Mouse (Mus musculus) adrenal gland, postnatal 4 days (tissue): ENCODE measurements at regions not wholly inside any gene's neighbourhood (a gene's known extent, or its start where the extent isn't known, plus 50 kb on each side); places are given as distances from the start of the nearest gene placed in this dataset.

Experiments
- DNase-seq, 2 experiments: peaks; one replicate each; pipeline ENCODE4 v3.0.0; 2021 to 2022; ENCODE audit warnings: low spot score in 2 of 2, mixed read lengths in 2 of 2

- DNase-seq = no peak
Measured at GRCm38 (mm10) chr10:111077632-111078031, 67.7 kb upstream of the Zdhhc17 start.

GRCm38 (mm10) chr10:111073851-111074430 is 64.0 kb upstream of the Zdhhc17 start:
- DNase-seq = no peak

GRCm38 (mm10) chr10:111073262-111073661 is 63.3 kb upstream of the Zdhhc17 start:
- DNase-seq = no peak

GRCm38 (mm10) chr10:111072554-111072909 is 62.6 kb upstream of the Zdhhc17 start:
- DNase-seq = no peak

- no peak for DNase-seq
Measured at GRCm38 (mm10) chr10:111071805-111072553, 62.0 kb upstream of the Zdhhc17 start.

- DNase-seq = no peak
Measured at GRCm38 (mm10) chr10:111066146-111066545, 56.2 kb upstream of the Zdhhc17 start.

- DNase-seq = no peak
Measured at GRCm38 (mm10) chr10:111060626-111061025, 50.7 kb upstream of the Zdhhc17 start.
